Mouse (Mus musculus) liver, embryonic 14.5 days (tissue): Measurements from ENCODE around the gene Gprc5b. TPM values are rescaled to one million over a fixed set of nuclear protein-coding genes. Genes with fewer than 3 reads are reported as not detected.

Experiments
- ATAC-seq: fragments of 200-750 bp; cut with Nextera tagmentation; 2 replicates; pipeline ENCODE4 v1.8.0; 2017; ENCODE audit warnings: moderate number of reproducible peaks, mild to moderate bottlenecking, moderate library complexity; ENCODE audit not compliant: insufficient read depth
- DNase-seq, 3 experiments: peaks; one replicate each; pipeline ENCODE4 v3.0.0-alpha.2; 2012 to 2013; ENCODE audit warnings: low read depth in 3 of 3, low spot score in 3 of 3
- H3K27ac ChIP-seq: fragments of 300-500 bp; sonication (generic); 2 replicates; pipeline ENCODE4 v1.5.1; 2014; ENCODE audit warnings: moderate library complexity, mild to moderate bottlenecking, control low read depth, inconsistent platforms
- H3K27me3 ChIP-seq: fragments of 300-500 bp; sonication (generic); 2 replicates; pipeline ENCODE4 v1.6.1; 2014; ENCODE audit warnings: mild to moderate bottlenecking, low read length, moderate library complexity; ENCODE audit not compliant: control insufficient read depth, insufficient read depth
- H3K36me3 ChIP-seq: fragments of 300-500 bp; sonication (generic); replicated peaks from 2 replicates; pipeline ENCODE4 v1.6.1; 2014; ENCODE audit warnings: low read depth; ENCODE audit not compliant: control insufficient read depth, insufficient read depth
- H3K4me1 ChIP-seq, 2 experiments: fragments of 200-500 bp in 1 of 2; fragments of 300-500 bp in 1 of 2; sonication (generic) in 1 of 2; replicated peaks; 2 replicates each; pipeline ENCODE4 v1.6.1; 2012 to 2014; ENCODE audit warnings: antibody characterized with exemption in 1 of 2, inconsistent platforms in 1 of 2, low read length in 1 of 2; ENCODE audit not compliant: control insufficient read depth in 2 of 2, insufficient read depth in 2 of 2
- H3K4me2 ChIP-seq: fragments of 300-500 bp; sonication (generic); 2 replicates; pipeline ENCODE4 v1.6.1; 2014; ENCODE audit warnings: low read depth, mild to moderate bottlenecking, control low read depth, moderate library complexity
- H3K4me3 ChIP-seq, 2 experiments: fragments of 200-500 bp in 1 of 2; fragments of 300-500 bp in 1 of 2; sonication (generic) in 1 of 2; 2 replicates each; pipeline ENCODE4 v1.5.1; 2012 to 2014; ENCODE audit warnings: low read depth in 2 of 2, low read length in 2 of 2, mild to moderate bottlenecking in 2 of 2, control low read depth in 1 of 2, inconsistent platforms in 1 of 2, moderate library complexity in 1 of 2; ENCODE audit not compliant: insufficient read depth in 1 of 2
- H3K9ac ChIP-seq: fragments of 300-500 bp; sonication (generic); replicated peaks from 2 replicates; pipeline ENCODE4 v1.6.1; 2014; ENCODE audit warnings: mild to moderate bottlenecking, control low read depth, moderate library complexity
- H3K9me3 ChIP-seq: fragments of 300-500 bp; sonication (generic); 2 replicates; pipeline ENCODE4 v1.6.1; 2016; ENCODE audit warnings: low read length, mixed read lengths; ENCODE audit not compliant: control insufficient read depth
- CTCF ChIP-seq: IDR thresholded peaks from 2 replicates; pipeline ENCODE4 v1.5.1; 2016; ENCODE audit warnings: antibody characterized with exemption, low read depth, control low read depth
- EP300 ChIP-seq: IDR thresholded peaks from 2 replicates; pipeline ENCODE4 v1.6.1; 2016; ENCODE audit warnings: antibody characterized with exemption, low read depth
- WGBS: fragments of 180-500 bp; shearing (Covaris S2); extraction: QIAGEN DNeasy Blood & Tissue Kit; methylation state at CpG from one replicate; pipeline ENCODE4 v1.1.7; 2014; ENCODE audit not compliant: insufficient replicate concordance; 5-methylcytosine and 5-hydroxymethylcytosine counted together
- polyA plus RNA-seq, 2 experiments: library from polyadenylated mRNA; depleted of rRNA in 1 of 2; stranded (reverse) in 1 of 2; unstranded in 1 of 2; fragments of >200 nt; fragmentation: Nextera tagmentation in 1 of 2; extraction: Ambion mirVana in 1 of 2; gene quantifications; 2 replicates each; pipeline versions ENCODE4 v1.2.1 to v1.2.3; 2012 to 2014

Gene Gprc5b
- polyA plus RNA-seq, 2 experiments: 0.30 to 0.76 TPM

- Histone ChIP-seq H3K9me3 (no peaks in the 10 kb centered on the region), H3K4me1 (peaks cover 0 to 8% of the 10 kb centered on the region in 2 experiments; a peak in 2 of 4 replicates), H3K36me3 (no peaks in the 10 kb centered on the region), H3K4me3 (peak overlapping the region; percentile 22 to 44; a peak in 3 of 4 replicates), H3K9ac (no peak overlapping the region), H3K27me3 (peaks cover 29% of the 10 kb centered on the region), H3K4me2 (peak overlapping the region; percentile 60), H3K27ac (no peak overlapping the region)
- ATAC-seq: no peak
- no peak for DNase-seq
- TF ChIP-seq EP300: no peak
- no peak for TF ChIP-seq CTCF
- 2% methylated on average over 26 of the region's 26 CpGs for WGBS
Observed at GRCm38 (mm10) chr7:118993597-118994230, 1.3 kb downstream of the Gprc5b start.

DNA sequence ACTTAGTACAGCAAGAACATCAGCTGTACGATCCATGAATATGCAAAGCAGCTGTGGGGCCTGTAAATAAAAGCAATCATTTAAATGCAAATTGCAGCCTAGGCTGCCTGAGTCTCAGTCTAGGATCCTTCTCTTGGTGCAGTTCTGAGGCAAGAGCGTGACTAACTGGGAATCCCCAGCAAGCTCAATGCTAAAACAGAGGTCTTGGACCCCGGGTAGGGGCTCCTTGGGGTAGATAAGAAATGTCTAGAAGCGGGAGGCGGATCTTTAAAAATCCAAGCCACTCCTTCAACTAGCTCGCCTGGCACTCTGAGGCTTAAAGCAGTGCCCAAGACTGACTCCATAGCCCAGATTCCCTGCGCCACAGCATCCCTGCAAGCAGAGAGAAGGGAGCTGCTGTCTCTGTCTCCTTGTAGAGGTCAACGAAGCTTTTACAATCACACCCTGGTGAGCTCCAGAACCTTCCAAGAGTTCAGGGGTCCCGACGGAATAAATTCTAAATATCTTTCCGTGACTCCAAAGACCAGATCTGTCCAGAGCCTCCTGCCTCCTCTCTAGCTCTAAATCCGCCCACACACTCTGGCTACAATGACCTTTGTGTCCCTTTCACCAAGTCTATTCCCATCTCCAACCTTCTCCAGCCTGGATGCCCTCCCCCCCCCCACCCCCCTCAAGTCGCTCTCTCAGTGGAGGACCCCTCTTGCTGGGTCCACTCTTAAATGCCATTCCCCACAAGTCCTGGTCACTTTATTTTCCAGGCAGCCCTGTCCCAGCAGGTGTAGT, 2.2 kb downstream of the Gprc5b start:
- H3K4me1 ChIP-seq: peaks cover 0 to 8% of the 10 kb centered on the region in 2 experiments; a peak in 2 of 4 replicates
- no peak overlapping the region for H3K27ac ChIP-seq
- DNase-seq: no peak
- no peaks in the 10 kb centered on the region for H3K9me3 ChIP-seq
- TF ChIP-seq CTCF (no peak), EP300 (no peak)
- H3K4me3 ChIP-seq: no peak overlapping the region
- H3K36me3 ChIP-seq: no peaks in the 10 kb centered on the region
- WGBS: 35% methylated on average over 13 of the region's 13 CpGs
- H3K27me3 ChIP-seq: peaks cover 29% of the 10 kb centered on the region
- no peak overlapping the region for H3K9ac ChIP-seq
- no peak overlapping the region for H3K4me2 ChIP-seq
- no peak for ATAC-seq

GRCm38 (mm10) chr7:118992080-118992560, 2.9 kb downstream of the Gprc5b start:
- 43% methylated on average over 6 of the region's 6 CpGs for WGBS
- no peak overlapping the region for H3K4me2 ChIP-seq

DNA sequence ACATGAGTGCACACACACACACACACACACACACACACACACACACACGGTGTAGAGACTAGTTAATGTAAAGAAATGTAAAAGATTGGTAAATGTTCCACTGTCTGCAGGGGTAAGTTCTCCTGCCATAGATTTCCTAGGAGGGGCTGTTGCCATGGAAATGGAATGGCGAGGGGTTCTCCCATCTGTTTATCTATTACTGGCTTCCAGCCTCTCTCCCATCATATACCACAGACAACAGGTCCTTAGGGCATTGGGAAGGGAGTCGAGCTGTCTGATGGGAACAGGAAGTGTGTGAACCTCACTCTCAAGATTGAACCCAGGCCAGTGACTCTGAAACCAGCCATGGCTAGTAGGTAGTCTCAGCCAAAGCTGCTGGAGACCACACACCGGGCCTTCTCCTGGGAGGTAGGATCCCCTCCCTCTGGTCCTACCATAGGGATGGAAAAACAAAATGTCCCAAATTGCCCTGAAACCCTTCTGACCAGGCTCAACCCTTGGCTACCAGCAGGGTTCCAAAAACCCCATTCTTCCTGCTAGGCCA, 3.6 kb downstream of the Gprc5b start:
- Histone ChIP-seq H3K27me3 (peaks cover 29% of the 10 kb centered on the region), H3K4me3 (no peak overlapping the region), H3K4me2 (no peak overlapping the region), H3K4me1 (peaks cover 0 to 8% of the 10 kb centered on the region in 2 experiments; a peak in 2 of 4 replicates), H3K9me3 (no peaks in the 10 kb centered on the region), H3K9ac (no peak overlapping the region), H3K36me3 (no peaks in the 10 kb centered on the region), H3K27ac (no peak overlapping the region)
- DNase-seq (no peak), ATAC-seq (no peak)
- WGBS: 36% methylated on average over 4 of the region's 4 CpGs
- TF ChIP-seq EP300 (no peak), CTCF (no peak)

More at GRCm38 (mm10) chr7:118992080-118992560, 2.9 kb downstream of the Gprc5b start:
- H3K27me3 ChIP-seq: peaks cover 29% of the 10 kb centered on the region
- TF ChIP-seq EP300: no peak
- no peak for TF ChIP-seq CTCF
- no peaks in the 10 kb centered on the region for H3K9me3 ChIP-seq
- no peak overlapping the region for H3K27ac ChIP-seq
- H3K36me3 ChIP-seq: no peaks in the 10 kb centered on the region
- no peak overlapping the region for H3K4me3 ChIP-seq
- no peak for DNase-seq
- H3K4me1 ChIP-seq: peaks cover 0 to 8% of the 10 kb centered on the region in 2 experiments; a peak in 2 of 4 replicates
- ATAC-seq: no peak
- H3K9ac ChIP-seq: no peak overlapping the region

DNA sequence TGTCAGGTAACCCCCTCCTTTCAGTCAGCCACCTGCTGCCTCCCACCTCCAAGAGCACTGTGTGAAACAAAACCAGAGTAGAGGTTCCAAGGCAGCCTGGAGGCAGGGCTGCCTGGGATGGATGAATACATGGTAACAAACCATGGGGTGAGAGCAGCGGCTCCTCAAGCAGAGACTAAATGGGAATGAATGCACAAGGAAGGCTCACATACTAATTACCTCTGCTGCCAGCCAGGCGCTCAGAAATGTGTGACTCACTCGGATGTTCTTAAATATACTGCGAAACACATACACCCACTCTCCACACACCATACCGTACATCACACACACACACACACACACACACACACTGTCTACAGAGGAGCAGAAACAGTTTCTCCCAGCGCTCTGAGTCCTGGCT, 4.7 kb downstream of the Gprc5b start:
- H3K4me2 ChIP-seq: no peak overlapping the region
- no peak for DNase-seq
- WGBS: 67% methylated on average over 6 of the region's 6 CpGs
- no peak overlapping the region for H3K9ac ChIP-seq
- no peak for ATAC-seq
- H3K9me3 ChIP-seq: no peaks in the 10 kb centered on the region
- TF ChIP-seq CTCF (no peak), EP300 (no peak)
- peaks cover 0 to 4% of the 10 kb centered on the region in 2 experiments; a peak in 2 of 4 replicates for H3K4me1 ChIP-seq
- H3K36me3 ChIP-seq: no peaks in the 10 kb centered on the region
- peaks cover 24% of the 10 kb centered on the region for H3K27me3 ChIP-seq
- H3K27ac ChIP-seq: no peak overlapping the region
- H3K4me3 ChIP-seq: no peak overlapping the region
